In genomic region chr2:153597014-153597413, GRCm38 (mm10) we compare ENCODE assay signal across 27 mouse cellular contexts. TPM values are rescaled to one million over a fixed set of nuclear protein-coding genes. Genes with fewer than 3 reads are reported as not detected.
DNase-seq lines count a peak whose midpoint lies in the region; ATAC-seq and TF ChIP-seq lines count a peak whose summit lies in the region.
"Had no signal": no experiment of that assay in that cellular context is flagged by ENCODE, and none has a peak within 500 bp of the region (broad histone marks: within the 10 kb centered on the region; RNA-seq: fewer than 3 reads in every experiment).

No protein-coding gene starts in this region.

- H3K9me3 ChIP-seq in forebrain, embryonic 15.5 days, result no peaks in the 10 kb centered on the region
- H3K9me3 ChIP-seq in forebrain, postnatal 0 days (ENCODE audit: low read length), result no peaks in the 10 kb centered on the region
- H3K9me3 ChIP-seq in ES-Bruce4 (replicated peaks; ENCODE audit: control insufficient read depth, insufficient read depth, low read length, poor library complexity, severe bottlenecking) (no peaks in the 10 kb centered on the region), MEL (replicated peaks; ENCODE audit: insufficient read depth, low read length) (no peaks in the 10 kb centered on the region)
- H3K9me3 ChIP-seq: embryonic facial prominence, embryonic 10.5 days; embryonic facial prominence, embryonic 13.5 days; forebrain, embryonic 12.5 days; heart, embryonic 12.5 days; heart, embryonic 15.5 days; hindbrain, embryonic 13.5 days; intestine, embryonic 15.5 days had no signal

- no peak overlapping the region for H3K9ac ChIP-seq in forebrain, embryonic 15.5 days (replicated peaks)
- H3K9ac ChIP-seq in forebrain, postnatal 0 days, result no peak overlapping the region
- H3K9ac ChIP-seq in ES-Bruce4 (ENCODE audit: low read depth, poor library complexity, severe bottlenecking), result no peak overlapping the region
- H3K9ac ChIP-seq in MEL (ENCODE audit: control insufficient read depth, low read depth, low read length, poor library complexity, severe bottlenecking), result peak overlapping the region; percentile 46
- H3K9ac ChIP-seq: forebrain, embryonic 12.5 days; heart, embryonic 12.5 days; heart, embryonic 15.5 days; hindbrain, embryonic 13.5 days; intestine, embryonic 15.5 days had no signal

- no peak for TF ChIP-seq CTCF in forebrain, postnatal 0 days (IDR thresholded peaks at IDR 0.05; ENCODE audit: low read depth)
- no peak for TF ChIP-seq CTCF in ES-Bruce4 (IDR thresholded peaks at IDR 0.05; ENCODE audit: low read depth, low read length)
- TF ChIP-seq CTCF in MEL (IDR thresholded peaks at IDR 0.05 in 2 of 3, conservative IDR thresholded peaks at IDR 0.05 in 1 of 3; ENCODE audit: control insufficient read depth in 1 of 3, insufficient read depth in 1 of 3, low read depth in 2 of 3, low read length in 3 of 3, poor library complexity in 1 of 3, severe bottlenecking in 1 of 3), result no peak

- no peaks in the 10 kb centered on the region for H3K27me3 ChIP-seq in forebrain, embryonic 15.5 days
- no peaks in the 10 kb centered on the region for H3K27me3 ChIP-seq in forebrain, postnatal 0 days (ENCODE audit: insufficient read depth, low read length)
- H3K27me3 ChIP-seq in ES-Bruce4 (ENCODE audit: control insufficient read depth, insufficient read depth, low read length, poor library complexity, severe bottlenecking) (no peaks in the 10 kb centered on the region), MEL (ENCODE audit: control insufficient read depth in 1 of 2, insufficient read depth in 2 of 2, low read length in 2 of 2) (no peaks in the 10 kb centered on the region)
- H3K27me3 ChIP-seq: CH12.LX; embryonic facial prominence, embryonic 13.5 days; forebrain, embryonic 12.5 days; heart, embryonic 12.5 days; heart, embryonic 15.5 days; hindbrain, embryonic 13.5 days; intestine, embryonic 15.5 days; Patski had no signal

- ATAC-seq in forebrain, embryonic 15.5 days (replicated peaks), result no peak
- no peak for ATAC-seq in forebrain, postnatal 0 days
- ATAC-seq: forebrain, embryonic 16.5 days; hindbrain, embryonic 16.5 days; Patski had no signal

- no peak overlapping the region for H3K4me2 ChIP-seq in forebrain, embryonic 15.5 days (replicated peaks)
- H3K4me2 ChIP-seq in forebrain, postnatal 0 days (ENCODE audit: low read depth), result no peak overlapping the region
- H3K4me2 ChIP-seq: embryonic facial prominence, embryonic 13.5 days; forebrain, embryonic 12.5 days; heart, embryonic 12.5 days; heart, embryonic 15.5 days; hindbrain, embryonic 13.5 days; intestine, embryonic 15.5 days had no signal

- TF ChIP-seq POLR2A in ES-Bruce4 (IDR thresholded peaks at IDR 0.05; ENCODE audit: insufficient read depth, low read length), result no peak
- TF ChIP-seq POLR2A in MEL (IDR thresholded peaks at IDR 0.05; ENCODE audit: control insufficient read depth in 1 of 2, insufficient read depth in 1 of 2, low read depth in 1 of 2, low read length in 2 of 2, poor library complexity in 1 of 2), result no peak

- 58% methylated on average over 3 of the region's 3 CpGs for WGBS in forebrain, embryonic 15.5 days
- WGBS in forebrain, postnatal 0 days, result 68% methylated on average over 3 of the region's 3 CpGs

- H3K36me3 ChIP-seq in forebrain, embryonic 15.5 days, result no peaks in the 10 kb centered on the region
- no peaks in the 10 kb centered on the region for H3K36me3 ChIP-seq in forebrain, postnatal 0 days (ENCODE audit: insufficient read depth)
- H3K36me3 ChIP-seq in ES-Bruce4 (ENCODE audit: control insufficient read depth, insufficient read depth, low read length, poor library complexity, severe bottlenecking) (no peaks in the 10 kb centered on the region), MEL (ENCODE audit: control insufficient read depth in 1 of 2, insufficient read depth in 2 of 2, low read length in 2 of 2) (0 out of 4 replicates have a peak, but pooled peaks cover 0 to 2% of the 10 kb centered on the region in 2 experiments)
- H3K36me3 ChIP-seq: embryonic facial prominence, embryonic 10.5 days; embryonic facial prominence, embryonic 13.5 days; forebrain, embryonic 12.5 days; heart, embryonic 12.5 days; heart, embryonic 15.5 days; hindbrain, embryonic 13.5 days; intestine, embryonic 15.5 days had no signal

- peaks cover 33% of the 10 kb centered on the region for H3K4me1 ChIP-seq in forebrain, embryonic 15.5 days
- H3K4me1 ChIP-seq in forebrain, postnatal 0 days (ENCODE audit: insufficient read depth), result no peaks in the 10 kb centered on the region; the same call in 1 of the 2 replicates
- peaks cover 15% of the 10 kb centered on the region for H3K4me1 ChIP-seq in ES-Bruce4 (ENCODE audit: control insufficient read depth, insufficient read depth, low read length)
- peaks cover 3 to 11% of the 10 kb centered on the region in 2 experiments for H3K4me1 ChIP-seq in MEL (ENCODE audit: control insufficient read depth in 1 of 2, insufficient read depth in 2 of 2, low read length in 2 of 2)

- TF ChIP-seq EP300 in ES-Bruce4 (IDR thresholded peaks at IDR 0.05; ENCODE audit: insufficient read depth, low read depth, low read length), result no peak
- TF ChIP-seq EP300 in MEL (IDR thresholded peaks at IDR 0.05; ENCODE audit: low read depth in 1 of 2, low read length in 2 of 2), result no peak

- H3K27ac ChIP-seq in forebrain, embryonic 15.5 days (replicated peaks), result 0 out of 2 replicates have a peak overlapping the region, but pooled peaks have one; percentile 15
- H3K27ac ChIP-seq in forebrain, postnatal 0 days (ENCODE audit: low read depth, low read length), result no peak overlapping the region
- peak overlapping the region; percentile 10; the same call in 1 of the 2 replicates for H3K27ac ChIP-seq in ES-Bruce4 (ENCODE audit: insufficient read depth, low read length)
- peak overlapping the region; percentile 53 for H3K27ac ChIP-seq in MEL (ENCODE audit: control insufficient read depth, low read depth, low read length)
- H3K27ac ChIP-seq: embryonic facial prominence, embryonic 10.5 days; embryonic facial prominence, embryonic 13.5 days; forebrain, embryonic 12.5 days; gastrocnemius, adult 2 months; heart, embryonic 15.5 days; hindbrain, embryonic 13.5 days; intestine, embryonic 15.5 days had no signal

- no peaks in the 10 kb centered on the region for H3K79me2 ChIP-seq in MEL (ENCODE audit: control insufficient read depth, insufficient read depth, low read length, poor library complexity)

- DNase-seq in forebrain, postnatal 0 days, result no peak
- DNase-seq in left cerebral cortex, postnatal 4 days, result peak; percentile 55
- DNase-seq in left cerebral cortex, postnatal 25 days (ENCODE audit: low spot score in 2 of 2), result no peak
- DNase-seq in MEL (ENCODE audit: low read depth, low spot score), result no peak
- DNase-seq in right cerebral cortex, postnatal 36 days (ENCODE audit: low spot score in 2 of 2), result no peak
- DNase-seq: B cell, adult 2 months; cerebellum, adult 2 months; cerebellum, adult 9-11 months; cerebellum, postnatal 36 days; gastrocnemius, adult 2 months; gastrocnemius, postnatal 14 days; heart, postnatal 10 days; heart, postnatal 4 days had no signal

- TF ChIP-seq RAD21 in MEL (IDR thresholded peaks at IDR 0.05; ENCODE audit: low read depth, low read length), result no peak

- no peak overlapping the region for H3K4me3 ChIP-seq in forebrain, embryonic 15.5 days
- no peak overlapping the region for H3K4me3 ChIP-seq in forebrain, postnatal 0 days (ENCODE audit: low read depth, low read length)
- H3K4me3 ChIP-seq in ES-Bruce4 (ENCODE audit: low read depth, low read length), result no peak overlapping the region
- H3K4me3 ChIP-seq in MEL (ENCODE audit: control insufficient read depth in 1 of 2, insufficient read depth in 1 of 2, low read depth in 2 of 2, low read length in 2 of 2), result peak overlapping the region in 1 of 2 experiments; percentile 46; a peak in 3 of 4 replicates
- H3K4me3 ChIP-seq: embryonic facial prominence, embryonic 10.5 days; embryonic facial prominence, embryonic 13.5 days; erythroblast, embryonic 14.5 days; forebrain, embryonic 12.5 days; gastrocnemius, adult 2 months; heart, embryonic 12.5 days; heart, embryonic 15.5 days; hindbrain, embryonic 13.5 days; intestine, embryonic 15.5 days had no signal

- intact Hi-C loops in left cerebral cortex, postnatal 4 days (cut with DNase I), result no loop called here
- intact Hi-C loops in left cerebral cortex, postnatal 25 days (cut with DNase I), result no loop called here

TF ChIP-seq in MEL, 35 proteins besides CTCF, POLR2A, EP300 and RAD21:
- TF ChIP-seq HCFC1 (IDR thresholded peaks at IDR 0.05; ENCODE audit: low read depth, low read length) (no peak), JUND (IDR thresholded peaks at IDR 0.05; ENCODE audit: low read depth, low read length) (no peak), NRF1 (IDR thresholded peaks at IDR 0.05; ENCODE audit: insufficient read depth, low read depth, low read length, poor library complexity, severe bottlenecking) (no peak), MXI1 (IDR thresholded peaks at IDR 0.05; ENCODE audit: low read depth, low read length) (no peak), BHLHE40 (IDR thresholded peaks at IDR 0.05; ENCODE audit: borderline replicate concordance, low read depth, low read length) (no peak), ZNF384 (IDR thresholded peaks at IDR 0.05; ENCODE audit: low read depth, low read length) (no peak)

RNA-seq across cellular contexts. Expression of gene Commd7, which starts 35.6 kb away (rescaled TPM):
- 98.7 and 104 TPM in 2 replicates for polyA plus RNA-seq in forebrain, embryonic 15.5 days (2015; fragmentation: Nextera tagmentation; extraction: Ambion mirVana)
- total RNA-seq in forebrain, postnatal 0 days (2014; rRNA removed), result 39.2 and 46.4 TPM in 2 replicates
- polyA plus RNA-seq in forebrain, postnatal 0 days (2015; fragmentation: Nextera tagmentation; extraction: Ambion mirVana), result 105 and 116 TPM in 2 replicates
- total RNA-seq in left cerebral cortex, postnatal 4 days (2021), result 10 to 100 TPM; 48.2 to 50.9 TPM
- 10 to 100 TPM; 28.4 to 29.4 TPM for total RNA-seq in left cerebral cortex, postnatal 25 days (2021)
- 16.5 and 18.0 TPM in 2 replicates for polyA plus RNA-seq in ES-Bruce4 (2011; ENCODE audit: insufficient read depth, insufficient read length, low read depth, missing spikeins)
- 25.3 and 25.5 TPM in 2 replicates for total RNA-seq in MEL (2012; rRNA removed)
- polyA plus RNA-seq in MEL (2012; ENCODE audit: insufficient read depth in 1 of 2, insufficient read length in 2 of 2, low read depth in 1 of 2, low replicate concordance in 2 of 2, missing spikeins in 1 of 2), result 10 to 100 TPM in 1 of 2 experiments, not detected in 1; 36.1 TPM

RNA-seq across cellular contexts. Expression of gene Dnmt3b, which starts 52.2 kb away (rescaled TPM):
- 3.7 and 3.9 TPM in 2 replicates for polyA plus RNA-seq in forebrain, embryonic 15.5 days (2015; fragmentation: Nextera tagmentation; extraction: Ambion mirVana)
- total RNA-seq in forebrain, postnatal 0 days (2014; rRNA removed), result 1.9 and 3.9 TPM in 2 replicates
- polyA plus RNA-seq in forebrain, postnatal 0 days (2015; fragmentation: Nextera tagmentation; extraction: Ambion mirVana), result 1.3 and 1.9 TPM in 2 replicates
- 1 to 10 TPM; 2.8 to 4.0 TPM for total RNA-seq in left cerebral cortex, postnatal 4 days (2021)
- total RNA-seq in left cerebral cortex, postnatal 25 days (2021), result 1 to 10 TPM in 1 of 2 experiments, under 1 TPM in 1; 0.85 to 1.5 TPM
- polyA plus RNA-seq in ES-Bruce4 (2011; ENCODE audit: insufficient read depth, insufficient read length, low read depth, missing spikeins) (105 and 112 TPM in 2 replicates), MEL (2012; ENCODE audit: insufficient read depth in 1 of 2, insufficient read length in 2 of 2, low read depth in 1 of 2, low replicate concordance in 2 of 2, missing spikeins in 1 of 2) (10 to 100 TPM in 1 of 2 experiments, not detected in 1; 17.5 TPM)
- 10.1 and 11.6 TPM in 2 replicates for total RNA-seq in MEL (2012; rRNA removed)
